Mouse (Mus musculus) liver, embryonic 14.5 days (tissue): ENCODE results near the gene Flrt1. TPM values are rescaled to one million over a fixed set of nuclear protein-coding genes. Genes with fewer than 3 reads are reported as not detected.
"Not testable (repeated sequence)": the region's sequence is repeated elsewhere in the genome, so short reads cannot be mapped to it uniquely, and the experiment has no call there.

Experiments used
- ATAC-seq: fragments of 200-750 bp; cut with Nextera tagmentation; 2 replicates; pipeline ENCODE4 v1.8.0; 2017; ENCODE audit warnings: moderate number of reproducible peaks, mild to moderate bottlenecking, moderate library complexity; ENCODE audit not compliant: insufficient read depth
- DNase-seq, 3 experiments: peaks; one replicate each; pipeline ENCODE4 v3.0.0-alpha.2; 2012 to 2013; ENCODE audit warnings: low read depth in 3 of 3, low spot score in 3 of 3
- H3K27ac ChIP-seq: fragments of 300-500 bp; sonication (generic); 2 replicates; pipeline ENCODE4 v1.5.1; 2014; ENCODE audit warnings: moderate library complexity, mild to moderate bottlenecking, control low read depth, inconsistent platforms
- H3K27me3 ChIP-seq: fragments of 300-500 bp; sonication (generic); 2 replicates; pipeline ENCODE4 v1.6.1; 2014; ENCODE audit warnings: mild to moderate bottlenecking, low read length, moderate library complexity; ENCODE audit not compliant: control insufficient read depth, insufficient read depth
- H3K36me3 ChIP-seq: fragments of 300-500 bp; sonication (generic); replicated peaks from 2 replicates; pipeline ENCODE4 v1.6.1; 2014; ENCODE audit warnings: low read depth; ENCODE audit not compliant: control insufficient read depth, insufficient read depth
- H3K4me1 ChIP-seq, 2 experiments: fragments of 200-500 bp in 1 of 2; fragments of 300-500 bp in 1 of 2; sonication (generic) in 1 of 2; replicated peaks; 2 replicates each; pipeline ENCODE4 v1.6.1; 2012 to 2014; ENCODE audit warnings: antibody characterized with exemption in 1 of 2, inconsistent platforms in 1 of 2, low read length in 1 of 2; ENCODE audit not compliant: control insufficient read depth in 2 of 2, insufficient read depth in 2 of 2
- H3K4me2 ChIP-seq: fragments of 300-500 bp; sonication (generic); 2 replicates; pipeline ENCODE4 v1.6.1; 2014; ENCODE audit warnings: low read depth, mild to moderate bottlenecking, control low read depth, moderate library complexity
- H3K4me3 ChIP-seq, 2 experiments: fragments of 200-500 bp in 1 of 2; fragments of 300-500 bp in 1 of 2; sonication (generic) in 1 of 2; 2 replicates each; pipeline ENCODE4 v1.5.1; 2012 to 2014; ENCODE audit warnings: low read depth in 2 of 2, low read length in 2 of 2, mild to moderate bottlenecking in 2 of 2, control low read depth in 1 of 2, inconsistent platforms in 1 of 2, moderate library complexity in 1 of 2; ENCODE audit not compliant: insufficient read depth in 1 of 2
- H3K9ac ChIP-seq: fragments of 300-500 bp; sonication (generic); replicated peaks from 2 replicates; pipeline ENCODE4 v1.6.1; 2014; ENCODE audit warnings: mild to moderate bottlenecking, control low read depth, moderate library complexity
- H3K9me3 ChIP-seq: fragments of 300-500 bp; sonication (generic); 2 replicates; pipeline ENCODE4 v1.6.1; 2016; ENCODE audit warnings: low read length, mixed read lengths; ENCODE audit not compliant: control insufficient read depth
- CTCF ChIP-seq: IDR thresholded peaks from 2 replicates; pipeline ENCODE4 v1.5.1; 2016; ENCODE audit warnings: antibody characterized with exemption, low read depth, control low read depth
- EP300 ChIP-seq: IDR thresholded peaks from 2 replicates; pipeline ENCODE4 v1.6.1; 2016; ENCODE audit warnings: antibody characterized with exemption, low read depth
- WGBS: fragments of 180-500 bp; shearing (Covaris S2); extraction: QIAGEN DNeasy Blood & Tissue Kit; methylation state at CpG from one replicate; pipeline ENCODE4 v1.1.7; 2014; ENCODE audit not compliant: insufficient replicate concordance; 5-methylcytosine and 5-hydroxymethylcytosine counted together
- polyA plus RNA-seq, 2 experiments: library from polyadenylated mRNA; depleted of rRNA in 1 of 2; stranded (reverse) in 1 of 2; unstranded in 1 of 2; fragments of >200 nt; fragmentation: Nextera tagmentation in 1 of 2; extraction: Ambion mirVana in 1 of 2; gene quantifications; 2 replicates each; pipeline versions ENCODE4 v1.2.1 to v1.2.3; 2012 to 2014

Flrt1 gene
- polyA plus RNA-seq, 2 experiments: 0.01 to 0.09 TPM

DNA sequence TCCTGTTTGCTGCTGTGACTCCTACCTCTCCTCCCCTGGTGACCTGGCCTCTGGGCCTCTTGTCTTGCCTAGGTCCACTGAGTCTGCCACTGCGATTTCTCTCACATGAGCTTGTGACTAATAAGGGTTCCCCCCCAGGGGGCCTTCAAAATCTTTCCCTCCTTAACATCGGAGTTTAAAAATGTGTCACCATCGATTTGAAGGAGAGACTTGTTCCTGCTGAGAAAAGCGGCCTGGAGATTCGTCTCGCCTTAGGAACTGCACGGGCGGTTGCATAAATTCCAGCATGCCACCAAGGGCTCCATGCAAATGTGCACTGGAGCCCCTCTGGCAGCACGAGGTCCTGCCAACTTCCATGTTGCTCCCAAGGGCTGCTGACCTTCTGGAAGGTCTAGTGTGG lies 27.9 kb downstream of the Flrt1 start:
- no peak overlapping the region for H3K4me3 ChIP-seq
- TF ChIP-seq EP300: no peak
- no peak for TF ChIP-seq CTCF
- H3K9me3 ChIP-seq: no peaks in the 10 kb centered on the region
- no peak overlapping the region for H3K4me2 ChIP-seq
- H3K27me3 ChIP-seq: no peaks in the 10 kb centered on the region
- H3K27ac ChIP-seq: no peak overlapping the region
- H3K9ac ChIP-seq: no peak overlapping the region
- H3K36me3 ChIP-seq: no peaks in the 10 kb centered on the region
- no peak for DNase-seq
- 70% methylated on average over 9 of the region's 9 CpGs for WGBS
- no peak for ATAC-seq
- H3K4me1 ChIP-seq: no peaks in the 10 kb centered on the region

GRCm38 (mm10) chr19:7075336-7075735 lies 30.2 kb downstream of the Flrt1 start:
- not testable (repeated sequence) for H3K27ac ChIP-seq, H3K4me2 ChIP-seq, DNase-seq, H3K4me1 ChIP-seq, H3K4me3 ChIP-seq, H3K9ac ChIP-seq, H3K36me3 ChIP-seq, H3K27me3 ChIP-seq, ATAC-seq, H3K9me3 ChIP-seq
- 73% methylated on average over 11 of the region's 11 CpGs for WGBS

- H3K27me3 ChIP-seq: peaks cover 16% of the 10 kb centered on the region
These were observed 31.3 kb downstream of the Flrt1 start for GRCm38 (mm10) chr19:7073997-7074781.

DNA sequence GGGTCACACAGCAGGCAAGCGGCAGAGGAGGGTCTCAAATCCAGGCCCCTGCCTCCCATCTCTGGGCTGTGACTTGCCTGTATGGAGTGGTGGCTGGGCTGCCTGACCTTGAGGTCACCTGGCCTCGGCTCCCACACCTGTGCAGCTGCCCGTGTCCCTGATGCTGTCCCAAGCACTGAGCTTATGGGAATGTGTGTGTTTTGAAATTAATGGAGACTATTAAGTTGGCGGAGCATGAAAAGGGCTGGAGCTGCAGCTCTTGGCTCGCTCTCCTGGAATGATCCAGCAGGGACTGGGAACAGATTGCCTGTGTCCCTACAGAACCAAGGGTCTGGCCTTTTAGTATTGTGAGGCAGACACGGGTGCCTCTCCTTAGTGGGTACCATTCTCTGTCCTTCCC lies 33.3 kb downstream of the Flrt1 start:
- Histone ChIP-seq H3K36me3 (no peaks in the 10 kb centered on the region), H3K4me1 (peaks cover 6 to 7% of the 10 kb centered on the region in 2 experiments), H3K4me3 (no peak overlapping the region), H3K4me2 (no peak overlapping the region), H3K27me3 (peaks cover 19% of the 10 kb centered on the region), H3K9me3 (no peaks in the 10 kb centered on the region), H3K27ac (no peak overlapping the region), H3K9ac (no peak overlapping the region)
- WGBS: 73% methylated on average over 6 of the region's 6 CpGs
- no peak for ATAC-seq
- TF ChIP-seq EP300 (no peak), CTCF (no peak)
- no peak for DNase-seq

More at GRCm38 (mm10) chr19:7073997-7074781, 31.3 kb downstream of the Flrt1 start:
- ATAC-seq (no peak), DNase-seq (no peak)
- Histone ChIP-seq H3K4me1 (no peaks in the 10 kb centered on the region), H3K27ac (no peak overlapping the region), H3K4me3 (no peak overlapping the region), H3K4me2 (no peak overlapping the region), H3K36me3 (no peaks in the 10 kb centered on the region), H3K9ac (no peak overlapping the region), H3K9me3 (no peaks in the 10 kb centered on the region)
- TF ChIP-seq EP300 (no peak), CTCF (no peak)
- WGBS: 61% methylated on average over 12 of the region's 12 CpGs

GRCm38 (mm10) chr19:7070775-7071174 lies 34.8 kb downstream of the Flrt1 start:
- WGBS: 23% methylated on average over 4 of the region's 4 CpGs
- Histone ChIP-seq H3K4me1 (peaks cover 11 to 16% of the 10 kb centered on the region in 2 experiments), H3K4me2 (no peak overlapping the region), H3K36me3 (no peaks in the 10 kb centered on the region), H3K27ac (no peak overlapping the region), H3K4me3 (no peak overlapping the region), H3K9me3 (no peaks in the 10 kb centered on the region), H3K9ac (no peak overlapping the region), H3K27me3 (peaks cover 19% of the 10 kb centered on the region)
- TF ChIP-seq CTCF: no peak
- ATAC-seq (no peak), DNase-seq (no peak)
